Mouse (Mus musculus): ENCODE measurements at regions not wholly inside any gene's neighbourhood (a gene's known extent, or its start where the extent isn't known, plus 50 kb on each side); places are given as distances from the start of the nearest gene placed in this dataset.

GRCm38 (mm10) chr15:67044806-67045205, 544.1 kb upstream of the Lrrc6 start:
- no peaks in the 10 kb centered on the region for H3K36me3 ChIP-seq (ENCODE audit: control insufficient read depth, insufficient read depth, low read length, poor library complexity, severe bottlenecking)
- H3K9ac ChIP-seq (ENCODE audit: insufficient read depth, low read depth, low read length, poor library complexity, severe bottlenecking): no peak overlapping the region
- peaks cover 0 to 9% of the 10 kb centered on the region in 2 experiments; a peak in 2 of 4 replicates for H3K4me1 ChIP-seq (ENCODE audit: control insufficient read depth in 2 of 2, insufficient read depth in 2 of 2, low read length in 2 of 2, poor library complexity in 1 of 2)
- no peaks in the 10 kb centered on the region for H3K9me3 ChIP-seq (ENCODE audit: control insufficient read depth, insufficient read depth, low read depth, low read length)
- TF ChIP-seq CHD2 (IDR thresholded peaks at IDR 0.05; ENCODE audit: low read depth, low read length) (no peak), HCFC1 (IDR thresholded peaks at IDR 0.05; ENCODE audit: borderline replicate concordance, insufficient read depth, low read length) (no peak), ZNF384 (IDR thresholded peaks at IDR 0.05; ENCODE audit: low read depth, low read length) (no peak), MAFK (IDR thresholded peaks at IDR 0.05; ENCODE audit: insufficient read depth, low read depth, low read length) (no peak), ZC3H11A (IDR thresholded peaks at IDR 0.05; ENCODE audit: borderline replicate concordance, low read depth, low read length) (no peak)
- no peak overlapping the region for H3K4me3 ChIP-seq (ENCODE audit: insufficient read depth in 1 of 2, low read depth in 1 of 2, low read length in 2 of 2, poor library complexity in 1 of 2, severe bottlenecking in 1 of 2)
- in situ Hi-C loops (cut with MboI; ENCODE audit: low sequenced_read_pairs in 2 of 2, unreplicated experiment in 2 of 2): no loop called here
- H3K27ac ChIP-seq (ENCODE audit: insufficient read depth, low read depth, low read length, poor library complexity, severe bottlenecking): no peak overlapping the region
- no peak for DNase-seq (ENCODE audit: low read depth, low spot score)

GRCm38 (mm10) chr15:67042131-67042530, 541.4 kb upstream of the Lrrc6 start:
- no peak for TF ChIP-seq MAFK (IDR thresholded peaks at IDR 0.05; ENCODE audit: insufficient read depth, low read depth, low read length)
- no peak for TF ChIP-seq ZNF384 (IDR thresholded peaks at IDR 0.05; ENCODE audit: low read depth, low read length)
- no peak for TF ChIP-seq HCFC1 (IDR thresholded peaks at IDR 0.05; ENCODE audit: borderline replicate concordance, insufficient read depth, low read length)
- TF ChIP-seq CHD2 (IDR thresholded peaks at IDR 0.05; ENCODE audit: low read depth, low read length): no peak
- no peak for TF ChIP-seq ZC3H11A (IDR thresholded peaks at IDR 0.05; ENCODE audit: borderline replicate concordance, low read depth, low read length)
- Histone ChIP-seq H3K36me3 (ENCODE audit: control insufficient read depth, insufficient read depth, low read length, poor library complexity, severe bottlenecking) (no peaks in the 10 kb centered on the region), H3K27ac (ENCODE audit: insufficient read depth, low read depth, low read length, poor library complexity, severe bottlenecking) (no peak overlapping the region), H3K4me1 (ENCODE audit: control insufficient read depth in 2 of 2, insufficient read depth in 2 of 2, low read length in 2 of 2, poor library complexity in 1 of 2) (peaks cover 3 to 13% of the 10 kb centered on the region in 2 experiments; a peak in 2 of 4 replicates), H3K9me3 (ENCODE audit: control insufficient read depth, insufficient read depth, low read depth, low read length) (no peaks in the 10 kb centered on the region), H3K9ac (ENCODE audit: insufficient read depth, low read depth, low read length, poor library complexity, severe bottlenecking) (no peak overlapping the region), H3K4me3 (ENCODE audit: insufficient read depth in 1 of 2, low read depth in 1 of 2, low read length in 2 of 2, poor library complexity in 1 of 2, severe bottlenecking in 1 of 2) (no peak overlapping the region)
- peak; percentile 8 for DNase-seq (ENCODE audit: low read depth, low spot score)
- in situ Hi-C loops (cut with MboI; ENCODE audit: low sequenced_read_pairs in 2 of 2, unreplicated experiment in 2 of 2): no loop called here

- no peaks in the 10 kb centered on the region for H3K9me3 ChIP-seq (ENCODE audit: control insufficient read depth, insufficient read depth, low read depth, low read length)
- H3K4me1 ChIP-seq (ENCODE audit: control insufficient read depth in 2 of 2, insufficient read depth in 2 of 2, low read length in 2 of 2, poor library complexity in 1 of 2): peaks cover 3 to 12% of the 10 kb centered on the region in 2 experiments; a peak in 2 of 4 replicates
- no peaks in the 10 kb centered on the region for H3K36me3 ChIP-seq (ENCODE audit: control insufficient read depth, insufficient read depth, low read length, poor library complexity, severe bottlenecking)
- TF ChIP-seq CHD2 (IDR thresholded peaks at IDR 0.05; ENCODE audit: low read depth, low read length): no peak
- no peak for TF ChIP-seq MAFK (IDR thresholded peaks at IDR 0.05; ENCODE audit: insufficient read depth, low read depth, low read length)
- TF ChIP-seq HCFC1 (IDR thresholded peaks at IDR 0.05; ENCODE audit: borderline replicate concordance, insufficient read depth, low read length): no peak
- in situ Hi-C loops (cut with MboI; ENCODE audit: low sequenced_read_pairs in 2 of 2, unreplicated experiment in 2 of 2): no loop called here
- DNase-seq (ENCODE audit: low read depth, low spot score): no peak
- H3K9ac ChIP-seq (ENCODE audit: insufficient read depth, low read depth, low read length, poor library complexity, severe bottlenecking): no peak overlapping the region
- no peak overlapping the region for H3K27ac ChIP-seq (ENCODE audit: insufficient read depth, low read depth, low read length, poor library complexity, severe bottlenecking)
- H3K4me3 ChIP-seq (ENCODE audit: insufficient read depth in 1 of 2, low read depth in 1 of 2, low read length in 2 of 2, poor library complexity in 1 of 2, severe bottlenecking in 1 of 2): peak overlapping the region in 1 of 2 experiments; percentile 29; a peak in 1 of 4 replicates
Measured at GRCm38 (mm10) chr15:67040229-67040628, 539.5 kb upstream of the Lrrc6 start.

GRCm38 (mm10) chr15:67039421-67039907, 538.8 kb upstream of the Lrrc6 start:
- no peak for TF ChIP-seq HCFC1 (IDR thresholded peaks at IDR 0.05; ENCODE audit: borderline replicate concordance, insufficient read depth, low read length)
- TF ChIP-seq ZC3H11A (IDR thresholded peaks at IDR 0.05; ENCODE audit: borderline replicate concordance, low read depth, low read length): no peak
- no peak for TF ChIP-seq MAFK (IDR thresholded peaks at IDR 0.05; ENCODE audit: insufficient read depth, low read depth, low read length)
- TF ChIP-seq ZNF384 (IDR thresholded peaks at IDR 0.05; ENCODE audit: low read depth, low read length): no peak
- no peak for TF ChIP-seq CHD2 (IDR thresholded peaks at IDR 0.05; ENCODE audit: low read depth, low read length)
- no peak overlapping the region for H3K27ac ChIP-seq (ENCODE audit: insufficient read depth, low read depth, low read length, poor library complexity, severe bottlenecking)
- in situ Hi-C loops (cut with MboI; ENCODE audit: low sequenced_read_pairs in 2 of 2, unreplicated experiment in 2 of 2): no loop called here
- peaks cover 3 to 14% of the 10 kb centered on the region in 2 experiments; a peak in 2 of 4 replicates for H3K4me1 ChIP-seq (ENCODE audit: control insufficient read depth in 2 of 2, insufficient read depth in 2 of 2, low read length in 2 of 2, poor library complexity in 1 of 2)
- no peaks in the 10 kb centered on the region for H3K9me3 ChIP-seq (ENCODE audit: control insufficient read depth, insufficient read depth, low read depth, low read length)
- H3K9ac ChIP-seq (ENCODE audit: insufficient read depth, low read depth, low read length, poor library complexity, severe bottlenecking): no peak overlapping the region
- H3K4me3 ChIP-seq (ENCODE audit: insufficient read depth in 1 of 2, low read depth in 1 of 2, low read length in 2 of 2, poor library complexity in 1 of 2, severe bottlenecking in 1 of 2): peak overlapping the region in 1 of 2 experiments; percentile 29; a peak in 1 of 4 replicates
- H3K36me3 ChIP-seq (ENCODE audit: control insufficient read depth, insufficient read depth, low read length, poor library complexity, severe bottlenecking): no peaks in the 10 kb centered on the region
- DNase-seq (ENCODE audit: low read depth, low spot score): peak; percentile 82

- Histone ChIP-seq H3K4me1 (ENCODE audit: control insufficient read depth in 2 of 2, insufficient read depth in 2 of 2, low read length in 2 of 2, poor library complexity in 1 of 2) (peaks cover 3 to 14% of the 10 kb centered on the region in 2 experiments; a peak in 2 of 4 replicates), H3K27ac (ENCODE audit: insufficient read depth, low read depth, low read length, poor library complexity, severe bottlenecking) (no peak overlapping the region), H3K4me3 (ENCODE audit: insufficient read depth in 1 of 2, low read depth in 1 of 2, low read length in 2 of 2, poor library complexity in 1 of 2, severe bottlenecking in 1 of 2) (no peak overlapping the region), H3K9ac (ENCODE audit: insufficient read depth, low read depth, low read length, poor library complexity, severe bottlenecking) (no peak overlapping the region), H3K36me3 (ENCODE audit: control insufficient read depth, insufficient read depth, low read length, poor library complexity, severe bottlenecking) (no peaks in the 10 kb centered on the region), H3K9me3 (ENCODE audit: control insufficient read depth, insufficient read depth, low read depth, low read length) (no peaks in the 10 kb centered on the region)
- in situ Hi-C loops (cut with MboI; ENCODE audit: low sequenced_read_pairs in 2 of 2, unreplicated experiment in 2 of 2): no loop called here
- DNase-seq (ENCODE audit: low read depth, low spot score): no peak
- no peak for TF ChIP-seq CHD2 (IDR thresholded peaks at IDR 0.05; ENCODE audit: low read depth, low read length)
- no peak for TF ChIP-seq HCFC1 (IDR thresholded peaks at IDR 0.05; ENCODE audit: borderline replicate concordance, insufficient read depth, low read length)
- no peak for TF ChIP-seq ZNF384 (IDR thresholded peaks at IDR 0.05; ENCODE audit: low read depth, low read length)
- TF ChIP-seq ZC3H11A (IDR thresholded peaks at IDR 0.05; ENCODE audit: borderline replicate concordance, low read depth, low read length): no peak
- no peak for TF ChIP-seq MAFK (IDR thresholded peaks at IDR 0.05; ENCODE audit: insufficient read depth, low read depth, low read length)
Measured at GRCm38 (mm10) chr15:67037647-67038046, 536.9 kb upstream of the Lrrc6 start.

All from ES-E14 (cell line).